Mouse (Mus musculus) stomach, embryonic 16.5 days (tissue): ENCODE results near the gene Sf3a3. TPM values are rescaled to one million over a fixed set of nuclear protein-coding genes. Genes with fewer than 3 reads are reported as not detected.

Experiments
- microRNA counts: library from miRNA; unstranded; fragments of <30 nt; microRNA quantifications from one replicate; lab custom pipeline; 2016
- microRNA-seq: library from miRNA; unstranded; fragments of <30 nt; microRNA quantifications from one replicate; pipeline ENCODE4, GENCODE M21; 2016
- polyA plus RNA-seq: library from polyadenylated mRNA; unstranded; fragments of >200 nt; fragmentation: Nextera tagmentation; extraction: Ambion mirVana; gene quantifications from 2 replicates; pipeline ENCODE4 v1.2.1, GENCODE M21; 2015

Sf3a3 gene
- polyA plus RNA-seq, 1 experiment from 2014 or later, result 114 TPM

MicroRNAs within 50 kb of the gene (microRNA counts, 519-probe panel; counts per million panel counts)
- not detected for microRNA mmu-miR-697 (lab: Ali Mortazavi, UCI)
- microRNA mmu-miR-698 (lab: Ali Mortazavi, UCI), result not detected

Small RNA genes within 50 kb of the gene (microRNA-seq; reads per million reads assigned to microRNA genes)
- not detected for gene Gm24721
- not detected for gene Mir697
- gene Mir698, result not detected

Other genes starting within 250 kb of the Sf3a3 start
- not detected in 2 replicates for gene 3100002H09Rik, start 104.0 kb upstream of the Sf3a3 start, polyA plus RNA-seq
- 0.13 and 0.14 TPM in 2 replicates for gene Pou3f1, start 58.0 kb upstream of the Sf3a3 start, polyA plus RNA-seq
- gene Utp11, start 21.2 kb upstream of the Sf3a3 start, polyA plus RNA-seq, result 85.7 and 88.8 TPM in 2 replicates
- gene Fhl3, start 14.1 kb upstream of the Sf3a3 start, polyA plus RNA-seq, result 10.1 and 10.8 TPM in 2 replicates
- gene Inpp5b, start 27.1 kb downstream of the Sf3a3 start, polyA plus RNA-seq, result 33.0 and 35.8 TPM in 2 replicates
- gene Mtf1, start 87.3 kb downstream of the Sf3a3 start, polyA plus RNA-seq, result 13.9 and 14.5 TPM in 2 replicates
- 20.0 and 22.3 TPM in 2 replicates for gene Yrdc, start 135.9 kb downstream of the Sf3a3 start, polyA plus RNA-seq
- 40.9 and 47.4 TPM in 2 replicates for gene 1110065P20Rik, start 136.4 kb downstream of the Sf3a3 start, polyA plus RNA-seq
- gene Maneal, start 147.4 kb downstream of the Sf3a3 start, polyA plus RNA-seq, result 0.41 and 0.59 TPM in 2 replicates
- 0.09 and 0.14 TPM in 2 replicates for gene Epha10, start 166.1 kb downstream of the Sf3a3 start, polyA plus RNA-seq
- 10.9 and 11.8 TPM in 2 replicates for gene 9930104L06Rik, start 222.3 kb downstream of the Sf3a3 start, polyA plus RNA-seq
- gene Cdca8, start 224.5 kb downstream of the Sf3a3 start, polyA plus RNA-seq, result 111 and 114 TPM in 2 replicates